Mouse (Mus musculus) cortical plate, adult 2 months (tissue): ENCODE data around the gene Gls2.

Experiments used
- CTCF ChIP-seq: fragments of 200-500 bp; IDR thresholded peaks from 2 replicates; pipeline ENCODE4 v1.5.1; 2011; ENCODE audit warnings: mild to moderate bottlenecking, control low read depth, low read length; ENCODE audit not compliant: insufficient read depth; ENCODE audit errors: extremely low read depth
- POLR2A ChIP-seq: fragments of 200-500 bp; IDR thresholded peaks from 2 replicates; pipeline ENCODE4 v1.6.1; 2011; ENCODE audit warnings: mild to moderate bottlenecking, low read length, control low read depth; ENCODE audit not compliant: insufficient read depth; ENCODE audit errors: extremely low read depth

- TF ChIP-seq POLR2A (no peak), CTCF (no peak)
Measured at GRCm38 (mm10) chr10:128239140-128239539, 44.9 kb downstream of the Gls2 start.
